16 mouse cellular contexts compared by ENCODE assay signal in genomic region chr6:134557043-134557442, GRCm38 (mm10). TPM values are rescaled to one million over a fixed set of nuclear protein-coding genes. Genes with fewer than 3 reads are reported as not detected.
A peak's percentile ranks its signal among the peaks of the same experiment; 100 is the strongest.
DNase-seq lines count a peak whose midpoint lies in the region; TF ChIP-seq lines count a peak whose summit lies in the region.
"Had no signal": no experiment of that assay in that cellular context is flagged by ENCODE, and none has a peak within 500 bp of the region (broad histone marks: within the 10 kb centered on the region; RNA-seq: fewer than 3 reads in every experiment).

No protein-coding gene starts in this region.

- no peak for TF ChIP-seq CTCF in kidney, adult 2 months (conservative IDR thresholded peaks at IDR 0.05; ENCODE audit: insufficient read depth, insufficient read length, low read depth, low read length)
- no peak for TF ChIP-seq CTCF in layer of hippocampus, adult 2 months (conservative IDR thresholded peaks at IDR 0.05)

- 56% methylated on average over 1 of the region's 1 CpGs for WGBS in kidney, adult 2 months
- 80% methylated on average over 1 of the region's 1 CpGs for WGBS in macrophage (ENCODE audit: missing documents)

- no peak overlapping the region for H3K4me3 ChIP-seq in kidney, adult 2 months (ENCODE audit: insufficient read depth, low read depth, low read length)
- no peak overlapping the region for H3K4me3 ChIP-seq in layer of hippocampus, adult 2 months
- no peak overlapping the region for H3K4me3 ChIP-seq in macrophage (ENCODE audit: inconsistent target)
- H3K4me3 ChIP-seq: embryonic facial prominence, embryonic 12.5 days; erythroblast, embryonic 14.5 days; forebrain, embryonic 12.5 days; forebrain, embryonic 15.5 days; hindbrain, embryonic 12.5 days; hindbrain, embryonic 15.5 days had no signal

- no peak for TF ChIP-seq POLR2A in kidney, adult 2 months (IDR thresholded peaks at IDR 0.05; ENCODE audit: low read depth, low read length)

- peaks cover 30% of the 10 kb centered on the region for H3K4me1 ChIP-seq in kidney, adult 2 months (ENCODE audit: control insufficient read depth, insufficient read depth, low read length)

- peak; percentile 83 for DNase-seq in kidney, adult 2 months
- no peak for DNase-seq in kidney, postnatal 14 days
- DNase-seq in layer of hippocampus, adult 2 months (ENCODE audit: low spot score in 2 of 2), result no peak
- DNase-seq in layer of hippocampus, postnatal 25 days (ENCODE audit: extremely low spot score in 1 of 2, low spot score in 1 of 2), result no peak
- no peak for DNase-seq in right cerebral cortex, adult 2 months (ENCODE audit: low spot score in 2 of 2)
- DNase-seq: cerebellum, adult 18-20 months; cerebellum, adult 9-10 months; cerebellum, postnatal 14 days; gastrocnemius, postnatal 14 days had no signal

- H3K27me3 ChIP-seq in kidney, adult 2 months (replicated peaks; ENCODE audit: control insufficient read depth, insufficient read depth, low read length), result no peaks in the 10 kb centered on the region
- H3K27me3 ChIP-seq: embryonic facial prominence, embryonic 12.5 days; forebrain, embryonic 12.5 days; forebrain, embryonic 15.5 days; hindbrain, embryonic 12.5 days; hindbrain, embryonic 15.5 days had no signal

- no peaks in the 10 kb centered on the region for H3K36me3 ChIP-seq in kidney, adult 2 months (ENCODE audit: control insufficient read depth, insufficient read depth, low read length)
- H3K36me3 ChIP-seq in macrophage (ENCODE audit: inconsistent target), result no peaks in the 10 kb centered on the region
- H3K36me3 ChIP-seq: embryonic facial prominence, embryonic 12.5 days; forebrain, embryonic 12.5 days; forebrain, embryonic 15.5 days; hindbrain, embryonic 12.5 days; hindbrain, embryonic 15.5 days had no signal

- H3K79me2 ChIP-seq in macrophage (ENCODE audit: inconsistent target), result peaks cover 91% of the 10 kb centered on the region

- no peak overlapping the region; the same call in 1 of the 2 replicates for H3K27ac ChIP-seq in kidney, adult 2 months (ENCODE audit: insufficient read depth, low read depth, low read length)
- H3K27ac ChIP-seq in layer of hippocampus, adult 2 months, result peak overlapping the region; percentile 11; the same call in 1 of the 2 replicates
- H3K27ac ChIP-seq in macrophage, result peak overlapping the region; percentile 80
- H3K27ac ChIP-seq: embryonic facial prominence, embryonic 12.5 days; forebrain, embryonic 12.5 days; forebrain, embryonic 15.5 days; hindbrain, embryonic 12.5 days; hindbrain, embryonic 15.5 days had no signal

RNA-seq across cellular contexts. Expression of gene Lrp6, which starts 9.7 kb away (rescaled TPM):
- 39.6 and 46.0 TPM in 2 replicates for polyA plus RNA-seq in kidney, adult 2 months (2012; rRNA removed)
- 10 to 100 TPM; 49.2 to 54.5 TPM for total RNA-seq in layer of hippocampus, adult 2 months (2021)
- total RNA-seq in layer of hippocampus, postnatal 25 days (2021), result 10 to 100 TPM; 48.3 to 49.3 TPM
- total RNA-seq in macrophage (2018; cell fraction: chromatin; rRNA removed), result 100 to 1,000 TPM in 15 of 26 experiments, 10 to 100 TPM in 11; 15.9 to 238 (median 128) TPM
- total RNA-seq in macrophage (2018; cell fraction: cytosol; rRNA removed), result 100 to 1,000 TPM in 9 of 26 experiments, 10 to 100 TPM in 17; 25.0 to 143 (median 66.5) TPM
- 100 to 1,000 TPM in 16 of 26 experiments, 10 to 100 TPM in 10; 37.2 to 288 (median 110) TPM for total RNA-seq in macrophage (2018; cell fraction: nucleus; rRNA removed)
- 39.1 to 57.6 TPM (median 52.8 TPM) in 3 replicates for polyA plus RNA-seq in macrophage (2018)
